Mouse (Mus musculus) adrenal gland, postnatal 25 days (tissue): ENCODE measurements around the gene Sdk1. TPM values are rescaled to one million over a fixed set of nuclear protein-coding genes. Genes with fewer than 3 reads are reported as not detected.
A peak's percentile ranks its signal among the peaks of the same experiment; 100 is the strongest.
"Not testable (repeated sequence)": the region's sequence is repeated elsewhere in the genome, so short reads cannot be mapped to it uniquely, and the experiment has no call there.

Source experiments
- DNase-seq: peaks from one replicate; pipeline ENCODE4 v3.0.0; 2021; ENCODE audit warnings: mixed read lengths
- total RNA-seq: library from RNA; stranded (reverse); gene quantifications from 2 replicates; pipeline ENCODE4 v1.2.3, GENCODE M21; 2021

Gene Sdk1
- total RNA-seq, 1 experiment from 2014 or later = 18.3 TPM

DNA sequence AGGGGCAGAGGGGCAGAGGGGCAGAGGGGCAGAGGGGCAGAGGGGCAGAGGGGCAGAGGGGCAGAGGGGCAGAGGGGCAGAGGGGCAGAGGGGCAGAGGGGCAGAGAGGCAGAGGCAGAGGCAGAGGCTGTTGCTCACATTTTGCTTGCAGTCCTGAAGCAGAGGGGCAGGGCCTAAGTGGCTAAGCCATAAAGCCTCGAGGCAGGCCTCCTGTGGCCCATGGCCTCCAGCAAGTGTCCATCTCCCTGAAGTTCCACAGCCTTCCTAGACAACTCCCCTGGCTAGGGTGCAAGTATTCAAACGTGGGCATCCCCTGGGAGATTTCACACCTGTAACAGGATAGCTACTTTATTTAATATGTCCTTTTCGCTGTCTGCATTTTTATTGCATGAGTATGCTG lies 395.8 kb downstream of the Sdk1 start:
- DNase-seq = not testable (repeated sequence)

DNA sequence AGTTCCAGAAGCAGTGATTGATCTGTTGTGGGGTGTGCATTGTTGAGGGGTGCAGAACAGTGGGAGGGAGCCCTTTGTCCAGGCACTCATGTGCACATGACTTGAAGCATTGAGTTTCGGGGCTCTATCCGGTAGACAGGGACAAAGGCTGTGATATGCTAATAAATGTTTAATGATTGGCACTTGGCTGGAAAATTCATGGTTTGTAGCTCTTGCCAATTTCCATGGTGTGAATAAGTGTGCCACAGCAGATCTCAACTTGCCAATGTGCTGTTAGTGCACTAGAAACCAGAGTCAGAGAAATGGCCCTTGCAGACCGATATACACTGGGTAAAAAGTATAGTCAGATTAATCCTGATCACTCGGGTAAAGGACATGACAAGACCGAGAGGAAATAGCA lies 404.4 kb downstream of the Sdk1 start:
- no peak for DNase-seq

DNA sequence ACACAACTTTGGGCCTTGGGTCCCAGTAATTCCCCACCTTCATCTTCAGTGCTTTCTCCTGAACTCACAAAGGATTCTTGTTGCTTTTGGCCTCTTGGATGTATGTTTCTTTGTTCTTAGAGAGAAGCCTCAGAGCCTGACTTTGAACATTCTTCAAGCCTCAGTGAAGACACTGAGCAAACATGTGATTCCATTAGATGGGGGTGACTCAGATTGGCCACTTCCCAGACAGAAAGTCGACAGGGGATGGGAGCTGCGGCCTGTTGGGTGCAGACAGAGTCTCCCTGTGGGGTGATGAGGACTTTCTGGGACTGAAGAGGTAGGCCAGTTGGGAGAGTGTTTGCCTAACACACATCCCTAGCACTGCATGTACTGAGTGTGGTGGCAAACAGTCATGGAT lies 405.3 kb downstream of the Sdk1 start:
- DNase-seq = no peak

DNA sequence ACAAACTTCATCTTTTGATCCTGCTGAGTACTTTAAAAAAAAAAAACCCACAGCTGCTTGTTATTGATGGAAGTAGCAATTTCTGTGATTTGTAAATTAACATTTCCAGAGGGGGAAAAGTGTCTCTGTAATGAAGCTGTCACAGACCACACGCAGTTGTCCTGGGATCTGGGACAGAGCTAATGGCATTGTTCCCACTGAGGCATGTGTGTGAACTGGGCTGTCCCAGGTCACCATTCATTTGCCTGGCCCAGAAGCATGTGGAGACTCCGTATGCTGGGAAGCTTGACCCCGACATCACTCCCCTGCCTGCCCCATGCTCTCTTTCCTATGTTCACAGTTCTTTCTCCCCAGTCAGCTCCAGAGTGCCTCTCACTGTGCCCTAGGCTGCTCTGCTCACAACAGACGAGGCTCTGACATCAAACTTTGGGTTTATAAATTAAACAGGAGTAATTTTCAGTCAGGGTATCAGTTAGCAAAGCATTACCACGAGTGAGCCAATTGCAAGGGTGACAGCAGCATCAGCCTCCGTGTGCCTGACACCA lies 408.6 kb downstream of the Sdk1 start:
- DNase-seq = no peak

DNA sequence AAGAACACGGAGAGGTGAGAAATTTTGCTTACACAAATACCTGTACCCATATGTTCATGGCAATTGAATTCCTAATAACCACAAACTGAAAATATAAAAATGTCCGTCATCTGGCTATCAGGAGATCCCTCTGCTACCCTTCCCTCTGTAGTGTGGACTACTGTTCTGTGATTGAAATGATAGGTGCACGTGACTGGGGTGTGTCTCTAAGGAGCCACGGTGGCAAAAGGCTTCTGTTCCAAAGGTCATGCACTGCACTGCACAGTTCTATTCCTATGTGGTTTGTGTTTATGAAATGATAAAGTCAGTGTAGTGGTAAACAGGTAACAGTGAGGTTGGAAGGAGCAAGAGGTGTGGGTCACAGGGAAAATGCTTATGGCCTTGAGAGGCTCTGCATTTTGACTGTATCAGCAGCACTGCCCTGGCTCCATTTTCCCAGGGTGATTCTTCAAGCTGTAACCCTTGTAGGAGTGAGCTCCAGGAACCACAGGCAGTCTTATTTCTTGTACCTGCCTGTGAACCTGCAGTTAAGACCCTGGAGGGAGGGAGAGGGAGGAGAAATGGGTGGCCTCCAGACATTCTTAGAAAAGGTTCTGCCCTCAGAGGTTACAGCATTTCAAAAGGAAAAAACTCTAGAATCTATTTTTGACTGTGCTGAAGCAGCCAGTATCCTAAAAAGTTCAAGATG lies 410.5 kb downstream of the Sdk1 start:
- no peak for DNase-seq

DNA sequence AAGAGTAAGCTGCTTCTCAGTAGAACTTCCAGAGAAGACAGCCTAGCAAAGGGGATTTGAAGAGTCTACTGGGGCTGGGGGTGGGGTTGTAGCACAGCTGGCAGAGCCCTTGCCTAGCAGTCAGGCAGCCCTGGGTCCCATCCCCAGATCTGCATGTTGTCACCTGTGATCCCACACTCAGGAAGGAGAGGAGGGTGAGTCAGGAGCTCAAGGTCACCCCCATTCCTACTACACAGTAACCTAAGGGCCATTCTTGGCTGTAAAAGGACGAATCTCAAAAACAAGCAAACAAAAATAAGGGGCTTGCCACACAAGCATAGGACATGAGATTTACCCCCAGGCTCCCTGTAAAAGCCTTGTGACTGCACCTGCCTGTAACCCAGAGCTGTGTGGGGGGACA lies 435.1 kb downstream of the Sdk1 start:
- DNase-seq = peak; percentile 15

DNA sequence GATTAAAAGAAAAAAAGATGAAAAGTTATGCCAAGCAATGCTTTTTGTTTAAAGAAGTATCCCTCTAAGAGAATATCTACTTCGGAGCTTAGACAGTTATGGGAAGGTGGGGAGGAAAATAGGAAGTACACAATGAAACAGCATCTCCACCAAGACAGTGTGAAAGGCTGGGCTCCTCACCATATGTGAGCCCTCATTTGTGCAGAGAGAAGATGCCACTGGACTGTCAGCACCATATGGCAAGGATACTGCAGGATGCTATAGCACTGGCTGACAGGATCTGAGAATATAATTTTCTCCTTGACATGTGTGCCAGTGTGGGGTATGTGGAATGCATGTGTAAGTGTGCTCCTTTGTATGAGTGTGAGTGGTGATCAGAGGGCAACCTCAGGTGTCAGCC lies 435.7 kb downstream of the Sdk1 start:
- no peak for DNase-seq

DNA sequence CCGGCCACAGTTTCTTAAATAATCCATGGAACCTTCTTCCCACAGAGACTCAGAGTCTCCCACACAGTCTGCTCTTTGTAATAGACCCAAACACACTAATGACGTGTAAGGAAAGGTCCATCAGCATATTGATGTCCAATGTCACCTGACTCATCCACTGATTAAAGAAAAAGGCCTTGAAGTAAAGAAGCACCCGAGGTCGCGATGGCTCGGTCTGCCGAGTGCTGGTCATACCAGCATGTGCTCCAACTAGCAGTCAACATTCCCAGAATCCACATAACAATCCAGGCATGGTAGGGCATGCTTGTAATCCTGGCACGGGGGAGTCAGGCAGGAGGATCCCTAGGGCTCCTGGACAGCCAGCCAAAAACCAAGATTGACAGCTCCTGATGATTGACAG lies 436.6 kb downstream of the Sdk1 start:
- peak; percentile 36 for DNase-seq

DNA sequence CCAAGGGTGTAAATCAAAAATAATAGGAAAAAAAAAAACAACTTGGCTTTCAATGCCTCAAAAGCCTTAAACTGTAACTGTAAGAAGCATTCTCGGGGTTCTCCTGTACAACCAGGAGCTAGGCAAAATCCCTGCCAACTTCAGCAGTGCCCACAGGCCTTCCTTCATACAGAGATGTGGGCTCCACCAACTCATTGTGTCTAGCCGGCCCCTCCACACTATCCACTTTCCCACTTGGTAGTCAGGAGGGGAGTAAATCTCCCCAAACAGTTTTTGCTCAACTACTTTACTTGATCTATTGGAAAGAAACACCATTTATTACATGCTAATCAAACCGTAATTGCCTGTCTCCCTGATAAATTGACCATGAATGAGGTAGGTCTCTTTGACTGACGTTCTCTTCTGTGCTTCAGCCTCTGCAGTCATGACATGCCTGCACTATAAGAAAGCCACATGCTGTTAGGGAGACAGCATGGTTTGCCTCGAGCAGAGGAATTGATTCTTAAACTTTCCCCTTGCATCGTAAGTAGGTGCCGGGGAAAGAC lies 445.7 kb downstream of the Sdk1 start:
- no peak for DNase-seq

DNA sequence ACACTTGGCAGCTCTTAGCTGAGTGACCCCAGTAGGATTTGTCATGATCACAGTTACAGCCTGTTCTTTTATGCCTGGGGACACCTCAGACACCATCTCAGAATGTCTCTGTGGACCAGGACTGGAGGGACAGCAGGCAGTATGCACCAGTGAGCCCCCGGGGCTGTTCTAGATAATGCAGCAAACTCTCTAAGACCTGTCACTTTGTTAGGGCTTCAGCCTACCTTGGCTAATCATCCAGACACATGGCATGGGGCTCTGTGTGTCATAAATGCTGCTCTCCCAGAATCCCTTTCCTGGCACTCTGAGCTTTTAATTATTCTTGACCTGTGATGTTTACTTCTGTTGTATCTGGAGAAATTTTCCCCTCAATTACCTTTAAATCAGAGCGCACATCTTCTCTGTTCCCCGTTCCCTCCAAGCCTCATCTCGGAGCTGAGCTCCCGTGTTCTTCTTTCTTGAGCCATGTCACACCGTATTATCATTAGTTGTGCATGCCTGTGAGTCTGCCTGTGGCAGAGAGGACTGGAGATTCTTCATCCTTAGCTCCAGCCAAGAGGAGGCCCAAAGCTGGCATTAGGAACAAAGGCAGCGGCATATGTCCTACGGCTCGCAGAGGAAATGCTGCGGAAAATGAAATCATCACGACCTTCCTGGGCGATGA lies 448.3 kb downstream of the Sdk1 start:
- DNase-seq = no peak

DNA sequence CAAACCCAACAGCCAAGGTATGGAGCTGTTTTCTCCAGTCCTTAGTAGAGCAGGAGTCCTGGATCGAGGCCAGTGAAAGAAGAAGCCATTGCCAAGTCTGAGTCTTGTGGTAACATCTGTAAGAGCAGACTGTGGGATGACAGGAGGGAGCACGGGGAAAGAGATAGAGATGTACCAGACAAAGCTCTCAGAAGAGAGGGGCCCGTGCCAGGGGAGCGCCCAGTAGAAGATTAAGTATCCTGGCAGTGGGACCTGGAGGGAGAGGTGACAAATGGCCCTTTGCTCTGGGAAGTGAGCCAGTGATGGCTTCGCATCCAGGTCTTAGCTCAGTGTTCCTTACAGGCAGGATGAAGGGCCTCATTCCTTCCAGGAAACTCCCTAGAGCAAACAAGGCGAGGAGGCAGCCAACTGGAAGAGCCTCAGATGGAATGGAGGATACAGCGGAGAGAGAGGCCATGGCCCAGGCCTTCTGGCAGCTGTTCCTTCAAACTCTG lies 450.2 kb downstream of the Sdk1 start:
- peak; percentile 55 for DNase-seq

DNA sequence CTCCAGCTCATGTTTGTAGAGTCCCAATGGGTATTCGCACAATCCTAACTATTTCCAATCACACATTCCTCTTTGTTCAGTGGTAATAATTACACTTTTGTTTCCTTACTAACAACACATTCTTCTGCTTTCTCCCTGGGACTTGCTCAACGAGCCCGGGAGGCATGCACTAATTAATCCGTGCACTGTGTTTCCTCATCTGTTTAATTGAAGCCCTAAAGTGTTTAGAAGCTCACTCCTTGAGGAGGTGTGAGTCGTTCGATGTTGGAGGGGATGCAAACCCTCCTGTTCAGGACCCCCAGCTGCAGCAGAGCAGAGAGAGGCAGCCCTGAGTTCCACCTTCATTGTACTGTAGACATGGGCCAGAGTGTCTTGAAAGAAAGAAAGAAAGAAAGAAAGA lies 452.4 kb downstream of the Sdk1 start:
- no peak for DNase-seq

DNA sequence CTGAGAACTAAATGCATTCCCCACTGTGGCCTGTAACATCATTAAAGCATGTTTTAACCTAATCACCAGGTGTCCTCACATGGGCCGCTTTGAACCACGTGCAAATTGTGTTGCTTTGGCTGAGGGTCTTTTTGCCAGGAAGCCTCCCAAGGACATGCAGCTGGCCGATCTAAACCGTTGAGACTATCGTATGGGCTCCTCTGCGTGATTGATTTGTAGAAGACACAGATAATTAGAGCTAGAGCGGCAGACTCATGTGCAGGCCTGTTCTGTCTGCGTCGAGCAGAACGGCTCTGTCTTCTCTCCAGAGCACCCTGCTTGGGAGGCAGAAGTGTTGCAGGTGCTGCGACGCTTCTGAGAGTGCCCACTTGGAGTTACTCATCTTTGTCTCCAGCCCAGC lies 453.6 kb downstream of the Sdk1 start:
- no peak for DNase-seq

DNA sequence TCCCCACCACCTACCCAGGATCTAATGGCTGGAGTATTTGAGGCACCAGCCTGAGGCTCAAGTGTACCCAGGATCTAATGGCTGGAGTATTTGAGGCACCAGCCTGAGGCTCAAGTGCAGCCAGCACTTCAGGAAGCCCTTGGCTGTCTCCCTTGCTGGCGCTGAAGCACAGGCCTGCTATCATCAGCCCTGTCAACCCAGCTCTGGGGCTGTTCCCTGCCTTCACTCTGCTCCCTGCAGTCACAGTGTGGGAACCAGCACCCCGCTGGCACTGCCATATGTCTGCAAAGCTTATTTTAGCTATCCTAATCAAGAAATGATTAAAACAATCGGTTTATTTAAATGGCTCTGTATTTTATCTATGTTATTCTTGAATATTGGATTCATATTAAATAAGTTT lies 457.1 kb downstream of the Sdk1 start:
- no peak for DNase-seq

DNA sequence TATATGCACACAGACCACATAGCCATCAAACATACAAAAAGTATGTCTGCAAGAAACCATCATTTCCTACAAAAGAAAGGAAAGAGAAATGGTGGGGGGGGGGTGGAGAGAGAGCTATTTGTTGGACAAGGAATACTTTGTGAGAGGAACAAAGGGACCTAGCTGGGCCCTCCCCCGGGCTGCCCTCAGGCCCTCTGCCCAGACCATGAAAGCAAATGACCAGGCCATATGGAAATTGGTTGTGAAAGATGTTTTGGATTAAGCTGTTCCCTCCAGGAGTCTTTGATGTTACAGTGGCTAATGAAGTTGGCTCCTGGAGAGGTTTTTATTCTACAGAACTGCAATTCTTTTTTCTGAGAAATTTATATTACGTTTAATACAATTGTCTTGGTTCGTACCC lies 479.5 kb downstream of the Sdk1 start:
- no peak for DNase-seq

DNA sequence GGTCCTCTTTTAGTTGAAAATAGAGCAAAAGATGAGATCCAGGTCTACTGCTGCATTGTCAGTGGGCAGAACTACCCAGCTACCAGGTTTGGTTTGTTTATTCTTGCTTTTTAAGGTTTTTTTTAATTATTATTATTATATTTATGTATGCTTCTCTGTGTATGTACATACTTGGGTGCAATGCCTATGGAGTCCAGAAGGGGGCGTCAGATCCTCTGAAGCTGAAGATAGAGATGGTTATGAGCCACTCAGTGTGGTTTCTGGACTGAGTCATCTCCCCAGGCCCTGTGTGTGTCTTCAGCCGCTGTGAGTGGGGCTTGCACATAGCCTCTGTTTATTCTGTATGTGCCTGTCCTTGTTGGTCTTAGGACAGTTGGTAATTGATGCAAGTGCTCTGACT lies 486.7 kb downstream of the Sdk1 start:
- DNase-seq = peak; percentile 14

DNA sequence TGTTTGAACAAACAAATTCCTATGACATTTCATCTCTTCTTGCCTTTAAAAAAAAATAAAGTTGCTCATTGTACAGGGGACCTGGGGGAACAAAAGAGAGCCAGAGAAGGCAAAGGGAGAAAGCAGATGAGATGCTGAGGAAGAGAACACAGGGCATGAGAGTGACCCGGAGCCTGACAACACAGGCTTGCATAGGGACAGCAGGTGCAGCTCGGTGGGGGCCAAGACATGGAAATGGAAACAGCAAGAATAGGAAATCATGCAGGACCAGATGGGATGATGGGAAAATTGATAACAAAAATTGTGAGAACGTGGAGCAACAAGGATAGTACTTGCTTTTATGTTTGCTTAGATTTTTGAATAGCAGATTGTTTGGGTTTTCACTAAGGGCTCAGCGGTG lies 488.7 kb downstream of the Sdk1 start:
- no peak for DNase-seq

DNA sequence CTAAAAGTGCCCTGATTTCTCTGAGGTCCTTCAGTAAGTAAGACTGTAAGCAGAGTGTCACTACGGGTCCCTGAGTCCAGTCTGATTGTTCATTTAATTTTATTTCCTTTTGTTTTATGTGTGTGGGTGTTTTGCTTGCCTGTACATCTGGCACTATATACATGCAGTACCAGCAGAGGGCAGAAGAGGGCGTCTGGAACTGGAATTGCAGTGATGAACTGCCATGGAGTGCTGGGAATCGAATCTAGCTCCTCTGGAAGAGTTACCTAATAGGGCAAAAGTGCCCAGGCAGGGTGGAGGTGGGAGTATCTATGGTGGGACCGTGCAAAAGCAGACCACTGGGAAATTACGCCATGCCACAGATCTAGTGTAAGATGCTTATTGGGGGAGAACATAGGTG lies 497.4 kb downstream of the Sdk1 start:
- DNase-seq = no peak

DNA sequence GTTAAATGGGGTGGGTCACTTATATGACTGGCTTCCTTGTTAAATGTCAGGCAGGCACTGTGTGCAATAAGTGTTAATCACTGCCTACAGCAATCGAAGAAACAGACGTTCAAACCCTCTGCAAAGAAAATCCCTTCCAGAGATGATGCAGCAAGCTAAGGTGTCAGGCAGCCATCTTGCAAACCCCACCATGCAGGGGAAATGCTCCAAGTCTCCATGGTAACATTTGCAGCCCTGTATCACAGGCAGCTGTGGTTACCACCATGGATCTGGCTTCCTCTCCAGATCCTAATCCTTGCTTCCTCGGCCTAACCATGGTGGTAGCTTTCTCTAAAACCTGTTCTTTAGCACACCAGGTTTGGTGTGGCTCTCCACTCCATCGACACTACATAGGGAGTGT lies 507.5 kb downstream of the Sdk1 start:
- no peak for DNase-seq

DNA sequence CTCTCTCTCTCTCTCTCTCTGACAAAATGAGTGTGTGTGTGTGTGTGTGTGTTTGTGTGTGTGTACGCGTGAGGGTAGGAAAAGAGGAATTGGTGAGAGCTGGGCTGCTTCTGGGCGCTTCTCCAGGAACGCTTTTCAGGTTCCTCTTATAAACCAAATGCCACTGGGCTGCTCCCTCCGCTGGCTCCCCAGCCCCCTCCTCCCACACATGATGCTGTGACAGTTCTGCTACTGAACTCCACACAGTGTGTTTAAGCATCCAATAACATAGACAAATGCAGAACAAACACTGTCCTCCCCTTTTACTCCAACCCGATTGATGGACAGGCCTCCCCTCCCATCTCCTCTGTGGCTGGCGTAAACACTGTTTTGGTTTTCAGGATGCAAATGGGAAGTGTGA lies 513.0 kb downstream of the Sdk1 start:
- DNase-seq = no peak

DNA sequence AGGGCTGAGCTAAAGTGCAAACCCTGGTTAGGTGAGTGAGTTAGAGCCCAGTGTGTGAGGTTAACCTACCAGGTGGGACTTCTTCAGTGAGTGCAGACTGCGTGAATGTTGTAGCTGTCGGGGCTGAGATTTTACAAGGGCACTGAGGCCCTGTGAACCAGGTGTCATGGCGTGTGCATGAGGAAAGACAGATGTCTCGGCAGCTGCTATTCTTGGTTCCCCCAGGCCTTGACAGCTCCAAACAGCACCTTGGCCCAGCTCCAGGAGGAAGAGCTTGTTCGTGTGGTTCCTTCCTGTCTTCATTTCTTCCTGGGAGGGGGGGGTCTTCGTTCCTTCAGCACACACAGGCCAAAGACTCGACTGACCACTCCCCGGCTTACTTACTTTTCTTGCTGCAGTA lies 517.6 kb downstream of the Sdk1 start:
- DNase-seq = no peak

DNA sequence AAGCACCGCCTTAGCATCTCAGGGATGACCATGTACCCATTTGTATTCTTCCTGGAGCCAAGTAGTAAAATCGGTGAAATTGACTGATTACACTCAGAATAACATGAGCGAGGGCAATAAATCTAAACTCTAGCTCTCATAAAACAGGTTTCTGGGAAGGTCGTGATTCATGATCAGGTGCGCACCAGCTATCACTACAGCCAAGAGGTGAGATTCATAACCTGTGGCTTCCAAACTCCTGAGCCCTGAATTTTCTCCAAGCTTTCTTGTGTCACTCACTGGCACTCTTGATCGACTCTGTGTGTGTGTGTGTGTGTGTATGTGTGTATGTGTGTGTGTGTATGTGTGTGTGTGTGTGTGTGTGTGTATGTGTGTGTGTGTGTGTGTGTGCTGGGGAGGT lies 522.8 kb downstream of the Sdk1 start:
- no peak for DNase-seq

DNA sequence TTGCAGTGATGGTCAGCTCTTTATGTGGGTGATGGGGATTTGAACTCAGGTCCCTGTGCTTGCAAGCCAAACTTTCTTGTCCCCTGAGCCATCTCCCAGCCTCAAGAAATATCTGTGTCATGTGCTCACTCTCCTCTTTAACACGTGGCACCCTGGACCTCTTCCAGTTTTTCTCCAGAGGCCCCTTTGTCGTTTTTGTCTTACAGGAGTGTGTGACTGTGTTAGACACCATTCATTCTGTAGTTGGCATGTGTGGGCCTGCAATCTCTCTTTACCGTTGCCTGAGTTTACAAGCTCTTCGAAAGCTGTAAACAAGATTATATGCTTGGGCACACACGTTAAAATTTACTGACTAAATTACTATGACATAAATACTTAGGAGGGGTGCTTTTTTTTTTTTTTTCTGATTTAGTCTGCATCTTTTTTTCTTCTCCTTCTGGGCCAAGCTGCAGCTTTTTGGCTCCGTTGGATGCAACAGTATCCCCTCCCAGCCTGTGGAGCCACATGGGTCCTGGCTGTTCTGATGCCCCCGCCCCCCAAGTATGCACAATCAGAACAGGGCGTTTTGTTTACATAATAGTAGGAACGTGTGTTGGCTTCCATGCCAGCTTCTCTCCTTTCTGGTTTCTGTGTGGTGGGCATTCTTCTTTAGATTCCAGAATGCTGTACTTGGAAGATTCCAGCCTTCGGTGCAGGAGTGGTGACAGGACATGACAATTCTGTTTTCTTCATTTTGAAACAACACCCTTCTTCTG lies 527.6 kb downstream of the Sdk1 start:
- DNase-seq = no peak
